Mouse (Mus musculus): ENCODE results near the gene Wdfy2.

GRCm38 (mm10) chr14:62921401-62921800 lies 83.9 kb downstream of the Wdfy2 start:
- TF ChIP-seq CTCF (IDR thresholded peaks at IDR 0.05; ENCODE audit: extremely low read depth, insufficient read length, insufficient replicate concordance, low read depth, low read length) (no peak), POLR2A (IDR thresholded peaks at IDR 0.05; ENCODE audit: low read depth, low read length) (no peak)

Measured in small intestine, adult 2 months (tissue).